Mouse (Mus musculus): ENCODE data around the gene Cnot1.
"Not testable (repeated sequence)": the region's sequence is repeated elsewhere in the genome, so short reads cannot be mapped to it uniquely, and the experiment has no call there.

The Cnot1 gene

DNA sequence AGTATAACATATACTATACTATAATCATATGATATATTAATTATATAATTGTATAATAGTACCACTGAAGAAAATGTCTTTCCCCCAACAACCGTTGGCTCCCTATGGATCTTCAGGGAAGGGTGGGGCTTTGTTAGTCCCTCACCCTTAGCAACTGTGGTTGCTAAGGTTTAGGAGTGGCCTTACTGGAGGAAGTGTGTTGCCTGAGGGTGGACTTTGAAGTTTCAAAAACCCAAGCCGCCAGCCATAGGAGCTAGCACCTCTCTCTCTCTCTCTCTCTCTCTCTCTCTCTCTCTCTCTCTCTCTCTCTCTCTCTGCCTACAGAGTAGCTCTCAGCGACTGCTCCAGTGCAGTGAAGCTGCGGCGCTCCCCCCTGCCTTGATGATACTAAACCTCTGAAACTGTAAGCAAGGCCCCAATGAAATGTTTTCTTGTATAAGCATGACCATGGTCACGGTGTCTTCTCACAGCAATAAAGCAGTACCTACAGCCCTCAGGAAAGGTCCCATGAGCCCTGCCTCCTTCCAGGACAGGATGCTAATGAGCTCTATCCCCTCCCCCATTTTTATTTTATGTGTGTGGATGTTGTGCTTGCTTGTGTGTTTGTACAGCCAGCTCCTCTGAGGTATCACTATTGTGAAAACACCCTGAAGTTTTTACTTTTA is 8.9 kb upstream of the Cnot1 start:
- DNase-seq (ENCODE audit: low spot score in 2 of 2), result no peak

DNA sequence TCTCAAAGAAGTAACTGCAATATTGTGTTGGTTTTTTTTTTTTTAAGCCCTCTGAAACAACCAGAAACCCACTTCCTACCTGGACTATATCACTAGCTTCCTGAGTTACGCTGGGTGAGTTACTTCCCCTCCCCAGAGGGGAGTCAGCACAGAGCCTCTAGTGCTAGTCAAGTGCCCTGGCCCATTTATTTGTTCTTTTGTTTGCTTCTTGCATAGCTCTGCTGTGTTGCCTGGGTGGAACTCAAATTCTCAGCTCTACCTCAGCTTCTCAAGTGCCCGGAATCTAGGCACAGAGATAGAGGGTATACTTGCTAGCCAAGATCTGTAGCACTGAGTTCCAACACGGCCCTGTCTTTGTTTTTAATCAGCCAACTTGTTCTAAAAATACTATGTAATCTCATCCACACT is 2.9 kb upstream of the Cnot1 start:
- no peak for DNase-seq (ENCODE audit: low spot score in 2 of 2)

DNA sequence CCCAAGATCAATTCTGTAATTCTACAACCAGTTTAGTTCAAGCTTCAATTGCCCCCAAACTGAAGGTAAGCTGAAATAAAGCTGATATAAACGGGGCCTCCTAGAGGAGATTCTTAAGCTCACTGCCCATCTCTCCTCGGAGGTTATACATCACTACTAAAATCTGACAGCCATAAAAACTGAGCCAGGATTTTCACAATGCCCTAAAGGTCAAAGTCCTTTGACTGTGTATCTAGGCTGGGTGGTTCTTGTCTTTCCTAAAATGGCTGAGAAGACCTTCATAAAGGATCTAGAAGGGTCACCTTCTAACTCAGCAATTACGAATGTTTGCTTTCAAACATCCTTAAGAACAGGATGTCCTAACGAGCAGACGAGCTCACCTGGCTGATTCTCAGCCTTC is 1.9 kb upstream of the Cnot1 start:
- no peak for DNase-seq (ENCODE audit: low spot score in 2 of 2)

DNA sequence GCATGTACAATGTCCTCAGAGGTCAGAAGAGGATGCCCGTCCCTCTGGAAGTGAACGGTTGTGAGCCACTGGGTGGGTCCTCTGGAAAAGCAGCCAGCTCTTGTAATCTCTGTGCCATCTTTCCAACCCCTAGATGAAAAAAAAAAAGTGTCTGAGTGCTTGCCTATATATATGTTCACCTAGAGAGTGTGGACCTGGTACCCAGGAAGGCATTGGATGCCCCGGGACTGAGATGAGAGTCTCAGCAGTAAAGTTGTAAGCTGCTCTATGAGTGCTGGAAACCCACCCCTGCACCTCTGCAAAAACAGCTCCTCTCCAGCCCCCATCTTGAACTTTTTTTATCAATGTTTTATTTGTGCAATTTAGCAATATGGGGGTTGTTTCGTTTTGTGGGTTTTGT is 1.4 kb upstream of the Cnot1 start:
- no peak for DNase-seq (ENCODE audit: low spot score in 2 of 2)

DNA sequence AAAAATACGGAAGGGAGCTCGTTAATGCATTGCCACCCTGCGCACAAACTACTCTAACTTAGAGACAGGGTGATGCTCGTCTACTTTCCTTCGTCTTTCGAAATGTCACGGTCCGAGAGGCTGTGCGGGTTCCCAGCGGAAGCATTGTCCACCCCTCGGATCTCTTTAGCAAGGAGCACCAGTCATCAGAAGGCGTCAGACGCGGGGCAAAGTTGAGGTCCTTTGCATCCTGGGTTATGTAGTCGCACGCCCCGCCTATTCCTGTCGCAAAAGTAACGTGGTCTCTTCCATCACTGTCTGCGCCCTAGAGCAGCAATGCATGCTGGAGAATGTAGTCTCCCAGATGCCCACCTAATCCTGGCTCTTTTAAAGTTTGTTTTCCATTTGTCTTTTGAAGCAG is 597 bp upstream of the Cnot1 start:
- peak; percentile 93 to 95 for DNase-seq (ENCODE audit: low spot score in 2 of 2)

DNA sequence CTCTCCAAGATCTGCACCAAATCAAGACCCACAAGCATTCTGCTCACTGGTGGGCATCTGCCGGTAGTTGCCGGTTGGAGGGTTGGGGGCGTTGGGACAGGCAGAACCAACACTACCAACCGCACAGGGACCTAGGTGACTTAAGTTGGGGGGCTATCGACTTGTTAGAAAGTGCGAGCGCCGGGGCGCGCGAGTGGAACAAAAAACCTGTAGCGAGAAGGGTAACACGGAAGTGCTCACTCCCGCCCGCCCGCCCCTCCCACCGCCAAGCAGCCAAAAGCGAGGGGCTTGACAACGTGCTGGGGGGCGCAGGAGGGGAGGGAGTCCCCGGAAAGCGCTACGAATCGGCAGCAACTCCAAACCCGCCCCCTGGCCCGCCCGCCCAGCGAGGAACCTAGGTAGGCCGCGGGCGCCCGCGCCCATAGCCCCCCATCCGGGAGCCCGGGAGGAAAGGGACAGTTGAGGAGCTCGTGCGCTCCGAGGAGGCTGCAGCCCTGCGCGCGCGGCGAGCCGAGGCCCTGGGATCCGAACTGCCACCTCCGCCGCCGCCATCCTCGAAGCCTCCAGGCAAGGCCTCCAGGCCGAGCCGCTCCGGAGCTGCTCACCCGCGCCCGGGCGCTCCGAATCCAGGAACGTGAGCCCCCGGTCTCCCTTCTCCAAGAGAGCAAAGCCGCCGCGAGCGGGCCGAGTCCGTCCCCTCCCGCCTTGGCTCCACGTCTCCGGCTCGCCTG is 638 bp downstream of the Cnot1 start:
- peak in 1 of 2 experiments; percentile 26 for DNase-seq (ENCODE audit: low spot score in 2 of 2)

DNA sequence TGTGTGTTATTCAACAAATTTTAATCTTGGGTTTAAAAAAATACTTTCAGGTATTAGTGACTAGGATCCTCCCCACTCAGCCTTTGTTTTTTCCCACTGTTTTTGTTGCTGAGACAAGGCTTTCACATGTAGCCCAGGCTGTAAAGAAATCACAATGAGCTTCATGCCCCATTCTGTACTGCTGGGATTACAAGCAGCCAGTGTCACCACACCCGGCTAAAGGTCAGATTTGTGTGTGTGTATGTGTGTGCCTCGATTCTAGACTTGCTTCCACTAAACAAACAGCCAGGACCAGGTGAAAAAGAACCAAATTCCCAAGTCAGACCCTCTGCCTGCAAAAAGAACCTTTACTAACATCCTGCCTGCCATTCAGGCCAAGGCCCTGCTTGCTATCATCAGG is 1.8 kb downstream of the Cnot1 start:
- no peak for DNase-seq (ENCODE audit: low spot score in 2 of 2)

DNA sequence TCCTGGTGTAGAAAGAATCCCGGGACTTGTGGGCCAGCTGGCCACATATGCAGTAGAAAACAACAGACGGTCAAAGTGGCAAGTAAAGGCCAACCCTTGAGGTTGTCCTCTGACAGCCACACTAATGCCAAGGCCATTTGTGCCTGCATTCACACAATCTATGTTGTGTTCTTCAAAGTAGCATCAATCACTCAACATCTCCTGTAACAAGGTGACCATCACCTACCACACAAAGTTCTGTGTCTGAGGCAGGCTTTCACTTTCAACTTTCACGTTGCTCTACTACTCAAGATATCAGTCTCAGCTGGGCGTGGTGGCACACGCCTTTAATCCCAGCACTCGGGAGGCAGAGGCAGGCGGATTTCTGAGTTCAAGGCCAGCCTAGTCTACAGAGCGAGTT is 5.0 kb downstream of the Cnot1 start:
- DNase-seq (ENCODE audit: low spot score in 2 of 2), result no peak

DNA sequence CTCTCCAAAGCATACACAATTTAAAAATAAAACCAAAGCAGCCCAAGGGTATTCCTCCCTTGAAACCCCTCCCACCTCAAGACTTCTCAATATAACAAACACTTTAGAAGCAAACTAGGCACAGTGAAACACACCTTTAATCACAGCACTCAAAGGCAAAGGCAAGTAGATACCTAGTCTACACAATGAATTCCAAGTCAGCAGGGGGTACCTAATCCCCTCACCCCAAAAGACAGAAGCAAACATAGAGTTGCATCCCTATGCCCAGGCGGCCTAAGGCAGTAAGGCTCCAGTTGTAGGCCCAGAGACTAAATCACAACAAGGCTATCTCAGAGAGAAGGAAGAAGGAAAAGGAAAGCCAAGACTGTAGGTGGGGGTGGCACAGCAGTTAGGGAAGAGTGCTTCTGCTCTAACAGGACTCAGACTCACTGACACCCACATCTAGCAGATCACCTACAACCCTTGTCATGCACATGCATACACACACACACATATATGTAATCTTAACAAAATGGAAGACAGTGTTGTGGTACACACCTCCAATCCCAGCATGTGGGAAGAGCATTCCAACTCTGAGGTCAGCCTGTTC is 5.7 kb downstream of the Cnot1 start:
- DNase-seq (ENCODE audit: low spot score in 2 of 2), result no peak

DNA sequence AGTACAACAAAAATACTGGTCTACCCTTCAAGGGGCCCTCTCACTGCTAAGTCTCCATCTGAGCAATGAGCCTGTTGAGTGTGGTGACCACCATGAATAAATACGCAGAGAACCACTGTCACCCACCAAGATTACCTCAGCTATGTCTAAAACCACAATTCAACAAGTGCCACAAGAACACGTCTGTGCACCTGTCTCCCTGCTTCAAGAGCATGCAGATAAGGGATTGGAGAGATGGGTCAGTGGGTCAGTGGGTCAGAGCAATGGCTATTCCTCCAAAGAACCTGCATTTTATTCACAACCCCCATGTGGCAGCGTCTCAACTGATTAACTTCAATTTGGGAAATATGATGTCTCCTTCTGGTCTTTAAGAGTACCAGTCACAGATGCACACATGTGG is 6.9 kb downstream of the Cnot1 start:
- no peak for DNase-seq (ENCODE audit: low spot score in 2 of 2)

DNA sequence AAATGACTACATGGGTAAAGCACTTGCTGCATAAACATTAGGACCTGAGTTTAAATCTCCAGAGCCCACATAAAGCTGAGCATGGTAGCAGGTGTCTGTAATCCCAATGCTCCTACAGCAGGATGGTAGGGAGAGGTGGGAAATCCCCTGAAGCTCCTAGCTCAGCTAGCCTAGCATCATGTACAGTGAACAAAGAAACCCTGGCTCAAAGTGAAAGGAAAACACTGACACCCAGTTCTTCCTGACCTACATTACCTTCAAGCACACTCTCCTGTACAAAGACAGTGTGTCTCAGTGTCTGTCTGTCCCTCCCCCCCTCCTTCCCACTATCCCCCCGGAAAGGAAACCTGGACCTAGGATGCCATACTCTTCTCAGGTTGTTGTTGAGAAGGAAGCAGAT is 7.4 kb downstream of the Cnot1 start:
- DNase-seq (ENCODE audit: low spot score in 2 of 2), result no peak

DNA sequence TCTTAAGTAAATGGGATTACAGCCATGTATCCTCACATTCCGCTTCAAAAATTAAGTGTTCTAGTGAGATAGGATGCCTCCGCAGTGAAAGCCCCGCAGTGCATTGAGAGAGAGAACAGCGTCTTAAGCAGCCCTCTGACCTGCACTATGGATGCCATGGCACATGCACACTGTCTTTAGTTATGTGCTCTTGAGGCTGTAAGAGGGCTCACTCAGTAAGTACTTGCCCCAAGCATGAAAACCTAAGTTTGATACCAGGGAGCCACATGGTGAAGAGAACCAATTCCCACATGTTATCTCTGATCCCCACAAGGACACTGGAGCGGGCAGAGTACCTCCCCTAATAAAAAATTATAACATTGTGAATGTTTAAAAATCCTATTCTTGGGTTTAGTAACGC is 8.1 kb downstream of the Cnot1 start:
- DNase-seq (ENCODE audit: low spot score in 2 of 2), result no peak

DNA sequence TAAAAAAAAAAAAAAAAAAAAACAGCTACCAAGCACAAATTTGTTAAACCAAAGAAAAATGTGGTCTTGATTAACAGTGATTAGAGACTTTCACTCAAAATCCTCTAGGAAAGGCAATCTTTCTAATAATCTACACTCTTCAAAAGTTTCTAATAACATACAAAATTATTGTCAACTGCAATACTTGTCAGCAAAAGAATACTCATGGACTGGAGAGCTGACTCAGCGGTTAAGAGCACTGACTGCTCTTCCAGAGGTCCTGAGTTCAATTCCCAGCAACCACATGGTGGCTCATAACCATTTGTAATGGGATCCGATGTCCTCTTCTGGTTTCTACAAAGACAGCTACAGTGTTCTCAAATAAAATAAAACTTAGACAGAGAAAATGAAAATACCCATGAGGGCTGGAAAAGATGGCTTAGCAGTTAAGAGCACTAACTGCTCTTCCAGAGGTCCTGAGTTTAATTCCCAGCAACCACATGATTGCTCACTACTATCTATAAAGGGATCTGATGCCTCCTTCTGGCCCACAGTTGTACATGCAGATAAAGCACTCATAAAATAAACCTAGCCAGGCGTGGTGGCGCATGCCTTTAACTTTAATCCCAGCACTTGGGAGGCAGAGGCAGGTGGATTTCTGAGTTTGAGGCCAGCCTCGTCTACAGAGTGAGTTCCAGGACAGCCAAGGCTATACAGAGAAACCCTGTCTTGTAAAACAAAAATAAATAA is 11.8 kb downstream of the Cnot1 start:
- DNase-seq (ENCODE audit: low spot score in 2 of 2), result not testable (repeated sequence)

DNA sequence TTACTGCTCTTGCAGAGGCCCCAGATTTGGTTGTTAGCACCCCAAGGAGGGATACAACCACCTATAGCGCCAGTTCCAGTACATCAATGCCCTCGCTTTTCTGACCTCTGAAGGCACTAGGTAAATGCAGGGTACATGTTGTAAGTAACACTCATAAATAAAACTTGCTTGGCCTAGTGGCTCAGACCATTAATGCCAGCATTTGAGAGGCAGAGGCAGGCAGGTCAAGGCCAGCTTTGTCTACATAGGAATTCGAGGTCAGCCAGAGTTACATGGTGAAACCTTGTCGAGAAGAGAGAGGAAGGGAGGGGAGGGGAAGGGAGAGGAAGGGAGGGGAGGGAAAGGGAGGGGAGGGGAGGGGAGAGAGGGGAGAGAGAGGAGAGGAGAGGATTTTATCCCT is 21.7 kb downstream of the Cnot1 start:
- DNase-seq (ENCODE audit: low spot score in 2 of 2), result no peak

DNA sequence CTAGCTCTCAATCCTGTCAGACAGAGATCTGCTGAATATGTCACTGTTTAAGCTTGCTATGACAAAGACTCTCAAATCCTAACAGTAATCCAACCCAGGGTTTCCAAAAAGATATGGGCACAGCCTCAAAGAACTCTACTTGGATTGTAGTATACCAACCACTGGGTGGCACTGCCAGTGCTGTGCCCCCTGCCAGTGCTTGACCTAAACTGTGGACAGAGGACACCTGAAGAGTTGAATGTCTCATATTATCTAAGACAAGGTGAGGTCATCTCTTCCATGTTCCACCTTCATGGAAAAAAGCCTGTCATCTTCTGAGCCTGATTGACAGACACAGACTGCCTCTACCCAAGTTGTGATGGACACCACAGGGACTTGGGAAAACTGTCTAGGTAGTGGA is 24.6 kb downstream of the Cnot1 start:
- DNase-seq (ENCODE audit: low spot score in 2 of 2), result no peak

DNA sequence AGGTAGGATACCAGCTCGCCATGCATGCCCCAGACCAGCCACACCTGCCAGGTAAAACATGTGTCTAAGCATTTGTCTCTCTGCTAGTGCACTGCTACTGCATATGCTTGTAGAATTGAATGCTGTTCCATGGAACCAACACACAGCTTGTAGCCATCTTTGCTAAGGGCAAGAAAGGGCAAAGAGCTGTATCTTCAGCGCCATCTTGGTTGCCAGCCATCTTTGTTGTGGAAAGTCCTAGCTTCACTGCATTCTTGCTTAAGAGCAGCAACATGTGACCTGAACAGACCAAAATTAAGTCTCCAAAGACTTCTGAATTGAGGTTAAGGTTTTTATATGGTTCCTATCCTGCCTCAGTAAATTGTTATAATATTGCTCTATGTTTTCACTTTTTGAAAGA is 25.5 kb downstream of the Cnot1 start:
- DNase-seq (ENCODE audit: low spot score in 2 of 2), result no peak

DNA sequence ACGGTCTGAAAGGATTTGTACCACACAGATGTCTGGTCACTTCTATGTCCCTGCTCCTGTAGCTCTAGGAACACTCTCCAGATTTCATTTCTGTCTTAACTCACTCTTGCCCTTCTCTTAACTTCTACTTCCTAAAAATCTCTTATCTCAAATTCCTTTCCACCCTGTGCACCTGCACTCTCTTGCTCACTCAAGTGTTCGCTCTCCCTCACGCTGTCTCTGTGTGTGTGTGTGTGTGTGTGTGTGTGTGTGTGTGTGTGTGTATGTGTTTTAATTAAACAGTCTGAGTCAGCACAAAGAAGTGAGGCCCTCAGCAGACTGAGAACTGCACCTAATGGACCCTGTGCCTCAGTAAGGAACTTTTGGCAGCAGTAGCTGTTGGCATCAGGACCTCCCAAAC is 26.2 kb downstream of the Cnot1 start:
- no peak for DNase-seq (ENCODE audit: low spot score in 2 of 2)

DNA sequence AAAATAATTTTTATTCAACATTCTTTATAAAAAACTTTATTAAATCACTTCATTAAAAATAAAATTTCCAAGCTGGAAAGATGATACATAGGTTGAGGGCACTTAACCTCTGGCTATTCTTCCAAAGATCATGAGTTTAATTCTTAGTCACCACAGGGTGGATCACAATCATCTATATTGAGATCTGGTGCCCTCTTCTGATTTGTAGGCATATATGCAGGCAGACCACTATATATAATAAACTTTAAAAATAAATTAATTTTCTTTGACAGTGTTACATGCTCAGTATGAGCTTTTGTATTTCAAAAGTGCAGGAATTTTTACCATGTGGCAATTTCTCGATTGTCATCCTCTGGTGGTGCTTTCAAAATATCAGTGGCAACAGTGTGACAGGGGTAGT is 43.1 kb downstream of the Cnot1 start:
- no peak for DNase-seq (ENCODE audit: low spot score in 2 of 2)

DNA sequence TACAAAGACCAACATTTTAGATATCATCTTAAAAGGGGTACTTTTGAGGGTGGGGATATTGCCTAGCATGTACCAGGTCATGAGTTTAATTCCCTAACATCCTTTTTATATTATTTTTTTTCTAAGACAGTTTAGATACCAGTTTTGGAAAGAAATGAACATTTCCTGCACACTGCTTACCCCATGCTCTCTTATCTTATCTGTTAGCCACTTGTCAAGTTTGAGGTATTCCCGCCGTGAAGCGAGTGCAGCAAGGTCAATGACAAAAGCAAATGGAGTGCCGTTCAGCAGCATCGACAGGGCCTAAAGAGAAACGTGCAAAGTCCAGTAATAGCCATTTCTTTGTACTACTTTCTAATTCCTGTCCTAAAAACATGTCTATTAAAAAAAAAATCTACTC is 46.9 kb downstream of the Cnot1 start:
- DNase-seq (ENCODE audit: low spot score in 2 of 2), result no peak

DNA sequence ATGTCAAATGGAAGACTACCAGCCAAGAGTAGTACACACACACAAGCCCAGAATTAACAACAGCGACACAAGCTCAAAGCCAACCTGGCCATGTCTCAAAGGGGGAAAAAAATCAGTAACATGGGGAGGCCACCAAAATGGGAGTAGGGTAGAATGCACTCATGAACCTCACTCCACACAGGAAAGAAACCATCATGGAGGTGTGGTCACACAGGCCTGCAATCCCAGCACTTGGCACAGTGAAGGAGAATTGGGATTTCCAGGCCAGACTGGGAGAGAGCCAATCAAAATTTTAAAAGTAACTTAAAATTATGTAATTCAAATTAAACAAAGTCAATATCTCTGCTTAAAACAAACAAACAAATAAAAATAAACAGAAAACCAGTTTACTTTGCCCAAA is 55.3 kb downstream of the Cnot1 start:
- no peak for DNase-seq (ENCODE audit: low spot score in 2 of 2)

DNA sequence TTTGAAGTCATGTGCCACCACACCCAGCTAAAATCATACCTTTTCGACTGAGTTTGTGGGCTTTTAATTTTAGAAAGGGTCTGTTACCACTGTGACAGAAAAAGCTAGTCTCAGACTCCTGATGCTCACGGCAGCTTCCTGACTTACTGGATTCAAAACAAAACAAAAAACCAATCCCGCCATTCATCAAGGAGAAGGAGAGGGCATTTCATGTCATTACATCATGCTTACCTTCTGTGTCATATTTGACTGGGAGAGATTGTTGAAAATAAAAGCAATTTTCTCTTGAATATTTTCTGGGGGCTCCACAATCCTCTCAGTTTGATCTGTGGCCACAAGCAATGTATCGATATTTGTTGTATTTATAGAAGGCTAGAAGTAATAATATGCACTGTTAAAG is 59.2 kb downstream of the Cnot1 start:
- no peak for DNase-seq (ENCODE audit: low spot score in 2 of 2)

DNA sequence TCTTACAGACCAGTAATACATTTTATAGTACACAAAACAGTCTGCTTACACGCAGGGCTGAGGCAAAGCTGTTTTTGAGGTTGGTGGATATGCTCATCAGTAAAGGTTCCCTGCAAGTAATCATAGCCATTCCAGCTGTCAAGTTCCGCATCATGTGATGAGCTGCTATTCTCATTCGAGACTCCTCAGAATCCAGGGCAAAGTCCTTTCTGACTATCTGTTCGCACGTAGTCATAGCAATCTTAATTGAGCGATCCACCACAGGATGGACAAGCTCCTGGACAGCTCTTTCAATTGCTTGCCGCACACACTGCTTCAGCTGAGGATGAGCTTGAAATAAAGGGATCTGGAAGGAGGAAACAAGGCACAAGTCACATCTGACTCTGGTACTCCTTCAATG is 65.5 kb downstream of the Cnot1 start:
- DNase-seq (ENCODE audit: low spot score in 2 of 2), result no peak

DNA sequence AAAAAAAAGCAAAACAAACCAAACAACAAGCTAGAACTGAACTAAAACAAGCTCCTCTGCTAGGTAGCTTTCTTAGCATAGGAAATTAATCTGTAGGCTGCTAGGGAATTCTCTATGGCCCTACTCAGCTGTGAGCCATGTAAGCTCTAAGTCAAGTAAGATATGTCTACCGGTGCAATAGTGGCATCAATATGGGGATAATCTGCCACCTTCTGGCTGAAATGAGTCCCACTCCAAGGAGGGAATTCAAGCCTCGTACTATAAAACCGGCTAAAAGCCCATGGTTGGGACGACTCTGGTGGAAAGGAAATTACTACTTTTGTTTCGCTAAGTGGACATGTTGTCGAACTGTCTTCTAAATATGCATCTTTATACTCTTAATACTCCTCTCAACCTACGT is 68.7 kb downstream of the Cnot1 start:
- DNase-seq (ENCODE audit: low spot score in 2 of 2), result no peak

All from frontal cortex, postnatal 10 days (tissue).